Mouse (Mus musculus) brain, embryonic 14.5 days (tissue): ENCODE measurements around the gene Bach2. TPM values are rescaled to one million over a fixed set of nuclear protein-coding genes. Genes with fewer than 3 reads are reported as not detected.

Experiments used
- DNase-seq: peaks from one replicate; pipeline ENCODE4 v3.0.0-alpha.2; 2011; ENCODE audit warnings: low read depth
- CTCF ChIP-seq: fragments of 200-500 bp; IDR thresholded peaks from 2 replicates; pipeline ENCODE4 v1.5.1; 2012; ENCODE audit warnings: inconsistent platforms, mild to moderate bottlenecking, moderate library complexity, borderline replicate concordance; ENCODE audit not compliant: insufficient read depth, insufficient read length; ENCODE audit errors: extremely low read depth
- POLR2A ChIP-seq: fragments of 200-500 bp; IDR thresholded peaks from 2 replicates; pipeline ENCODE4 v1.6.1; 2012; ENCODE audit warnings: mild to moderate bottlenecking, inconsistent platforms, borderline replicate concordance; ENCODE audit not compliant: poor library complexity, insufficient read depth, insufficient read length, severe bottlenecking; ENCODE audit errors: extremely low read depth
- polyA plus RNA-seq: library from polyadenylated mRNA; depleted of rRNA; stranded (reverse); fragments of >200 nt; gene quantifications from 2 replicates; pipeline ENCODE4 v1.2.3, GENCODE M21; 2012

Bach2 gene
- polyA plus RNA-seq, 1 experiment: 31.4 TPM

- no peak for TF ChIP-seq CTCF
- no peak for TF ChIP-seq POLR2A
- peak; percentile 66 for DNase-seq
Measured at GRCm38 (mm10) chr4:32507041-32507440, 268.4 kb downstream of the Bach2 start.

GRCm38 (mm10) chr4:32508572-32508971 is 270.0 kb downstream of the Bach2 start:
- peak; percentile 93 for DNase-seq
- no peak for TF ChIP-seq POLR2A
- no peak for TF ChIP-seq CTCF

GRCm38 (mm10) chr4:32508996-32509395 is 270.4 kb downstream of the Bach2 start:
- no peak for TF ChIP-seq CTCF
- no peak for TF ChIP-seq POLR2A
- peak; percentile 92 for DNase-seq

- TF ChIP-seq POLR2A: no peak
- TF ChIP-seq CTCF: no peak
- DNase-seq: peak; percentile 94
Measured at GRCm38 (mm10) chr4:32509832-32510612, 271.4 kb downstream of the Bach2 start.

GRCm38 (mm10) chr4:32510940-32511339 is 272.3 kb downstream of the Bach2 start:
- TF ChIP-seq CTCF (no peak), POLR2A (no peak)
- peak; percentile 49 for DNase-seq

- no peak for DNase-seq
- no peak for TF ChIP-seq POLR2A
- TF ChIP-seq CTCF: no peak
Measured at GRCm38 (mm10) chr4:32516126-32516525, 277.5 kb downstream of the Bach2 start.

- TF ChIP-seq CTCF: no peak
- peak; percentile 85 for DNase-seq
Measured at GRCm38 (mm10) chr4:32518842-32519578, 280.4 kb downstream of the Bach2 start.

DNA sequence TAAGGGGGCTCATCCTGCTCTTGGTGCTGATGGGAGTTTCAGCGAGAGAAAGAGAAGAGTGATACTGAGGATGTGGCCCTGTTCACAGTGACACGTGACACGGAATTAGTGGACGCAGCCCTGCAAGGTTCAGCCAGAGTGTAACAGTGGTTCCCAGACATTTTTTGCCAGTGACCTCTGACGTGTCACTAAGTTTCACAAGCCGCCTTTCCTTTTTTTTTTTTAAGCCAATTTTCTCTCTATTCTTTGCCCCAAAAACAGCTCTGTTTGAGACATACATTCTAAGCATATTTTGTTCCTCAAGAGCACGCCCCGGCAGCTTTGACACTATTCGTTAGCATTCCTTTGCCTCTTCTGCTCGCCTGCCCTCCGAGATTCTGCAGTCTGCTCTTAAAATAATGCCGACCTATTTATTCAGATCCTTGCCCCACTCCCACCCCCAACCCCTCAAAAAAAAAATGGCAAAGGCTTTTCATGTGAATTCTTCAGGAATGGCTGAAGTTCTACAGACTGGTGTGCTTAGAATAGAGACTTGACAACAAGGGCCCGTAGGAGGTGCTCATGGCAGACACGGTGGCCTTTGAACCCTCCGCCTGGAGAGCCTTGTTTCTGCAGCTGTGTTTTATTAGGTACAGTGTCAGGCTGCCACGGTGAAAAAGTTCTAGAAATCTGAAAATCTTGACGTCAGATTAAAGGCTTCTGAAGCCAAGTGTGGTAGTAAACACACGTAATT is 282.2 kb downstream of the Bach2 start:
- TF ChIP-seq POLR2A (no peak), CTCF (no peak)
- peak; percentile 58 for DNase-seq

DNA sequence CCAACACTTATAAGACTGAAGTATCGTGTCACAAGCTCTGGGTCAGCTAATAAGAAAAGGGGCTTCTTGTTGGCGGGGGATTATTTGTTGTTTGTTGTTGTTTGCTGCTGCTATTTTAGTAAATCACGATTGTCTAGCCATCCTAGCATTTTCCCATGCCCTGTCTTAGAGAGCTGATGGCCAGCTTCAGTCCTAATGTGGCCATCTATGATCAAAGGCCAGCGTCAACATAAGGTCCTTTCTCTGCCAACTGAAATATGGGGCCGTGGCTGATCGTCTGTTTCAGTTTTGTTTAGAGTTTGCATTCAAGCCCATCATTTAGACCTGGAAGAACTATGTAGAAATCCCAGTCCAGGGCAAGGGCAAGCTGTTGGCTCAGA is 282.7 kb downstream of the Bach2 start:
- DNase-seq: no peak
- no peak for TF ChIP-seq CTCF
- no peak for TF ChIP-seq POLR2A

DNA sequence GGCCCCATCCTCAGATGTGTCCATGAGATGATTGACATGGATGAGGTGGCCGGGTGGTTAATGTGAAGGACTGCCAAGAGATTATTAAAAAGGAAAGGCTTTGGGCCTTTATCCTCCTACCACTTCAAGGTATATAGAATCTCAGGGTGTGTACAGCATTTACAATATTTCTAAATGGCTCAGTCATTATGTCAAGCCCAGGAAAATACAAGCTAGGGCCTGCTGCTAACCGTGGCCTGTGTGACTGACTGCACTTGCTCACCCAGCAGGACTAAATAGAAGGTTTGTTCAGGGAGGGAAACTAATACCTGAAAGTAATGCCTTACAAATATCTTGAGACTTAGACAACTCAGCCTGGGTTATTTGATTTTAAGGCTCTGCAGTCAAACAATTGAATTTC is 283.4 kb downstream of the Bach2 start:
- DNase-seq: no peak
- TF ChIP-seq POLR2A (no peak), CTCF (no peak)

DNA sequence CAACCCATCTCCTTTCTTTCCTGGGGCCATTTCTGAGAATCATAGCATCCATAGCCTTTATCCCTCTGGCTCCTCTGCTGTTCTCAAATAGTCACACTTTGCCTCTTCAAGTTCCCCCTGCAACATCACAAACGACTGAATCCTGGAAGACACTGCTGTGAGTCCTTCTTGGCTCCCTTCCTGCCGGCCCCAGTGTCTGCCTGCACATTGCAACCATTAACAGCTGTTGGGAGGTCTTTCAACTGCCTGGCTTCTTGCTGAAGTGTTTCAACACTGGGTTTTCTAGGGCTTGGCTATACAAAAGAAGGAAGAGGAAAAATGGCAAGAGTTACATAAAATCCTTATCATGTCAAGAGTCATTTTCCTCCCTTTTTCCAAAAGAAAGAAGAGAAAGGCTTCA is 285.7 kb downstream of the Bach2 start:
- no peak for DNase-seq
- no peak for TF ChIP-seq CTCF
- TF ChIP-seq POLR2A: no peak
